ENCODE assay signal across 11 mouse cellular contexts in the genomic region with DNA sequence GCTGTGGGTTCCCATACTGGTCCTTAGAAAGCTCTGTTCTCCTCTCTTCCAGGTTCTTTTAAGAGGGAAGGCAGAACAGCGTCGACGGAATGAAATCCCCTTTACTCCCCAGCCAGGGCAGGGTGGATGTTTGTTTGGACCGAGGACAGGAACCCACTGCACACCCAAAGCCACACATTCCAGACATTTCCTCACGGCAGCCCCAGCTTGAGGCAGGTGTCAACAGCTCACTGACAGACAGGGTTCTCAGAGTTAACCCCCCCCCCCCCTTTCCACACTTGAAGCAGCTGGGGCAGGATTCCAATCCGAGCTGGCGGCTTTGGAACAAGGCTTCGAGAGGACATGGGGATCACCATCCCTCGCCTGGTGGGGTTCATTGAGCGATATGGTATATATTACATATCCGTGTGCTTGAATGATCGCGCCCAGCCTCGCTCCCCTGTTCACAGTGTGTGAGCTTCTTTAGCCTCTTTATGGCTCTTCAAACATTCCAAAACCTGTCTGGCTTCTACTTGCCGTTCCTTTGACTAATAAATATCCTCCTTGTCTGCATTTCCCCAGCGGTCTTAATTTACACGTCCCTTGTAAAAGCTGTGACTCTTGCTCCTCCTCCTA. TPM values are rescaled to one million over a fixed set of nuclear protein-coding genes. Genes with fewer than 3 reads are reported as not detected.
DNase-seq lines count a peak whose midpoint lies in the region; ATAC-seq and TF ChIP-seq lines count a peak whose summit lies in the region.
"Had no signal": no experiment of that assay in that cellular context is flagged by ENCODE, and none has a peak within 500 bp of the region (broad histone marks: within the 10 kb centered on the region; RNA-seq: fewer than 3 reads in every experiment).

No protein-coding gene starts in this region.

- TF ChIP-seq CTCF in lung, embryonic 14.5 days (IDR thresholded peaks at IDR 0.05; ENCODE audit: low read depth): no peak

- no peaks in the 10 kb centered on the region for H3K36me3 ChIP-seq in heart, embryonic 11.5 days (ENCODE audit: control insufficient read depth, insufficient read depth, low read length)
- H3K36me3 ChIP-seq in lung, embryonic 14.5 days (ENCODE audit: insufficient read depth): no peaks in the 10 kb centered on the region
- H3K36me3 ChIP-seq in neural tube, embryonic 15.5 days: no peaks in the 10 kb centered on the region
- H3K36me3 ChIP-seq: liver, embryonic 13.5 days; midbrain, embryonic 15.5 days had no signal

- no peaks in the 10 kb centered on the region for H3K9me3 ChIP-seq in heart, embryonic 11.5 days (replicated peaks; ENCODE audit: control insufficient read depth, low read length)
- no peaks in the 10 kb centered on the region for H3K9me3 ChIP-seq in lung, embryonic 14.5 days (ENCODE audit: low read depth, low read length)
- H3K9me3 ChIP-seq in neural tube, embryonic 15.5 days (replicated peaks): no peaks in the 10 kb centered on the region
- H3K9me3 ChIP-seq: liver, embryonic 13.5 days; midbrain, embryonic 15.5 days had no signal

- DNase-seq in heart, postnatal 36 days: no peak
- DNase-seq in lung, embryonic 14.5 days: peak; percentile 39
- DNase-seq in lung, postnatal 14 days: no peak
- peak; percentile 7 for DNase-seq in forelimb bud, embryonic 11.5 days (ENCODE audit: low read depth, low spot score)
- no peak for DNase-seq in testis, postnatal 14 days (ENCODE audit: low spot score)
- DNase-seq in layer of hippocampus, adult 9-11 months: no peak
- DNase-seq: cerebellum, adult 9-11 months; liver, embryonic 13.5 days had no signal

- peak overlapping the region; percentile 50 for H3K4me2 ChIP-seq in heart, embryonic 11.5 days
- peak overlapping the region; percentile 36 for H3K4me2 ChIP-seq in lung, embryonic 14.5 days
- H3K4me2 ChIP-seq in neural tube, embryonic 15.5 days: 0 out of 2 replicates have a peak overlapping the region, but pooled peaks have one; percentile 2
- H3K4me2 ChIP-seq: liver, embryonic 13.5 days; midbrain, embryonic 15.5 days had no signal

- 32% methylated on average over 17 of the region's 17 CpGs for WGBS in heart, embryonic 11.5 days (ENCODE audit: insufficient replicate concordance)
- 20% methylated on average over 17 of the region's 17 CpGs for WGBS in lung, embryonic 14.5 days
- 51% methylated on average over 17 of the region's 17 CpGs for WGBS in neural tube, embryonic 15.5 days

- intact Hi-C loops in heart, postnatal 36 days (cut with DNase I): no loop called here

- no peaks in the 10 kb centered on the region for H3K27me3 ChIP-seq in heart, embryonic 11.5 days (ENCODE audit: control insufficient read depth, insufficient read depth, low read length)
- H3K27me3 ChIP-seq in lung, embryonic 14.5 days (ENCODE audit: insufficient read depth, low read length): no peaks in the 10 kb centered on the region
- no peaks in the 10 kb centered on the region for H3K27me3 ChIP-seq in neural tube, embryonic 15.5 days (replicated peaks)
- H3K27me3 ChIP-seq: liver, embryonic 13.5 days; midbrain, embryonic 15.5 days had no signal

- no peak overlapping the region for H3K27ac ChIP-seq in heart, embryonic 11.5 days (ENCODE audit: low read depth, low read length)
- H3K27ac ChIP-seq in lung, embryonic 14.5 days (ENCODE audit: low read depth): peak overlapping the region; percentile 64
- 0 out of 2 replicates have a peak overlapping the region, but pooled peaks have one; percentile 15 for H3K27ac ChIP-seq in neural tube, embryonic 15.5 days (replicated peaks)
- H3K27ac ChIP-seq: liver, embryonic 13.5 days; midbrain, embryonic 15.5 days had no signal

- 0 out of 2 replicates have a peak overlapping the region, but pooled peaks have one; percentile 5 for H3K4me3 ChIP-seq in heart, embryonic 11.5 days (ENCODE audit: low read depth, low read length)
- H3K4me3 ChIP-seq in lung, embryonic 14.5 days (ENCODE audit: low read depth, low read length): no peak overlapping the region
- no peak overlapping the region for H3K4me3 ChIP-seq in neural tube, embryonic 15.5 days (replicated peaks)
- H3K4me3 ChIP-seq: liver, embryonic 13.5 days; midbrain, embryonic 15.5 days had no signal

- H3K4me1 ChIP-seq in heart, embryonic 11.5 days (ENCODE audit: control insufficient read depth, insufficient read depth, low read length): peaks cover 16% of the 10 kb centered on the region
- peaks cover 6% of the 10 kb centered on the region; the same call in 1 of the 2 replicates for H3K4me1 ChIP-seq in lung, embryonic 14.5 days (ENCODE audit: insufficient read depth)
- H3K4me1 ChIP-seq in neural tube, embryonic 15.5 days: peaks cover 31% of the 10 kb centered on the region

- no peak for ATAC-seq in heart, embryonic 11.5 days (replicated peaks; ENCODE audit: insufficient number of reproducible peaks, low FRiP score, low TSS enrichment)
- ATAC-seq in lung, embryonic 14.5 days (ENCODE audit: insufficient read depth): peak; percentile 72
- ATAC-seq in neural tube, embryonic 15.5 days (ENCODE audit: low FRiP score): no peak
- ATAC-seq: midbrain, embryonic 15.5 days had no signal

- no peak overlapping the region for H3K9ac ChIP-seq in heart, embryonic 11.5 days (ENCODE audit: low read depth, low read length)
- H3K9ac ChIP-seq in lung, embryonic 14.5 days: no peak overlapping the region
- H3K9ac ChIP-seq in neural tube, embryonic 15.5 days (replicated peaks): no peak overlapping the region
- H3K9ac ChIP-seq: liver, embryonic 13.5 days; midbrain, embryonic 15.5 days had no signal

RNA-seq across cellular contexts. Expression of a gene that starts 37.8 kb away (rescaled TPM):
- polyA plus RNA-seq in heart, embryonic 11.5 days (2014; fragmentation: Nextera tagmentation; extraction: Ambion mirVana): 257 and 282 TPM in 2 replicates
- 10 to 100 TPM; 77.6 to 87.2 TPM for total RNA-seq in heart, postnatal 36 days (2021)
- 345 and 360 TPM in 2 replicates for polyA plus RNA-seq in lung, embryonic 14.5 days (2014; fragmentation: Nextera tagmentation; extraction: Ambion mirVana)
- 478 and 503 TPM in 2 replicates for polyA plus RNA-seq in neural tube, embryonic 15.5 days (2015; fragmentation: Nextera tagmentation; extraction: Ambion mirVana)

Comparison
In these comparisons a context has a peak if more than half of its experiments do, and no peak if none do; other contexts are left out.
1. DNase-seq: peak in lung, embryonic 14.5 days (single experiment) and forelimb bud, embryonic 11.5 days (single experiment); none in heart, postnatal 36 days (0 of 2), lung, postnatal 14 days (single experiment), testis, postnatal 14 days (single experiment) and layer of hippocampus, adult 9-11 months (single experiment).
2. Peak in every context shown above with its lines, with median percentiles within 50 percentile points of each other: H3K4me2 ChIP-seq.